Mouse (Mus musculus): ENCODE measurements around the gene Zfp354c. TPM values are rescaled to one million over a fixed set of nuclear protein-coding genes. Genes with fewer than 3 reads are reported as not detected.
A peak's percentile ranks its signal among the peaks of the same experiment; 100 is the strongest.

The Zfp354c gene
- polyA plus RNA-seq, 1 experiment from 2014 or later, result 56.1 TPM

- H3K9ac ChIP-seq (replicated peaks), result no peak overlapping the region
- H3K4me1 ChIP-seq (replicated peaks), result no peaks in the 10 kb centered on the region
- no peaks in the 10 kb centered on the region for H3K27me3 ChIP-seq
- no peak overlapping the region for H3K4me2 ChIP-seq
- no peak overlapping the region for H3K27ac ChIP-seq
- no peak for ATAC-seq (ENCODE audit: insufficient number of reproducible peaks, insufficient read depth, low FRiP score, low TSS enrichment, low read depth)
- peaks cover 52% of the 10 kb centered on the region for H3K9me3 ChIP-seq
- H3K4me3 ChIP-seq (replicated peaks), result no peak overlapping the region
- 96% methylated on average over 4 of the region's 4 CpGs for WGBS
- H3K36me3 ChIP-seq, result peaks cover 96% of the 10 kb centered on the region
Observed at GRCm38 (mm10) chr11:50814233-50814632, 13.3 kb downstream of the Zfp354c start.

- no peak overlapping the region for H3K9ac ChIP-seq (replicated peaks)
- H3K27me3 ChIP-seq, result no peaks in the 10 kb centered on the region
- H3K4me3 ChIP-seq (replicated peaks), result no peak overlapping the region
- no peak for ATAC-seq (ENCODE audit: insufficient number of reproducible peaks, insufficient read depth, low FRiP score, low TSS enrichment, low read depth)
- H3K4me1 ChIP-seq (replicated peaks), result no peaks in the 10 kb centered on the region
- H3K4me2 ChIP-seq, result no peak overlapping the region
- H3K36me3 ChIP-seq, result no peaks in the 10 kb centered on the region
- H3K9me3 ChIP-seq, result no peaks in the 10 kb centered on the region
- no peak overlapping the region for H3K27ac ChIP-seq
Observed at GRCm38 (mm10) chr11:50798836-50799235, 28.7 kb downstream of the Zfp354c start.

GRCm38 (mm10) chr11:50797674-50798073 is 29.9 kb downstream of the Zfp354c start:
- no peaks in the 10 kb centered on the region for H3K4me1 ChIP-seq (replicated peaks)
- no peak overlapping the region for H3K4me2 ChIP-seq
- H3K9ac ChIP-seq (replicated peaks), result no peak overlapping the region
- no peak overlapping the region for H3K4me3 ChIP-seq (replicated peaks)
- no peak for ATAC-seq (ENCODE audit: insufficient number of reproducible peaks, insufficient read depth, low FRiP score, low TSS enrichment, low read depth)
- no peak overlapping the region for H3K27ac ChIP-seq
- 55% methylated on average over 11 of the region's 11 CpGs for WGBS
- H3K36me3 ChIP-seq, result no peaks in the 10 kb centered on the region
- no peaks in the 10 kb centered on the region for H3K9me3 ChIP-seq
- no peaks in the 10 kb centered on the region for H3K27me3 ChIP-seq

- no peaks in the 10 kb centered on the region for H3K27me3 ChIP-seq
- no peak overlapping the region for H3K27ac ChIP-seq
- WGBS, result 92% methylated on average over 1 of the region's 1 CpGs
Observed at GRCm38 (mm10) chr11:50771006-50771405, 56.5 kb downstream of the Zfp354c start.

GRCm38 (mm10) chr11:50768995-50769749 is 58.4 kb downstream of the Zfp354c start:
- Histone ChIP-seq H3K36me3 (no peaks in the 10 kb centered on the region), H3K4me1 (replicated peaks) (0 out of 2 replicates have a peak, but pooled peaks cover 6% of the 10 kb centered on the region), H3K9me3 (no peaks in the 10 kb centered on the region), H3K27ac (no peak overlapping the region), H3K4me3 (replicated peaks) (peak overlapping the region; percentile 24), H3K4me2 (peak overlapping the region; percentile 53), H3K27me3 (no peaks in the 10 kb centered on the region), H3K9ac (replicated peaks) (0 out of 2 replicates have a peak overlapping the region, but pooled peaks have one; percentile 1)
- ATAC-seq (ENCODE audit: insufficient number of reproducible peaks, insufficient read depth, low FRiP score, low TSS enrichment, low read depth), result peak; percentile 90
- WGBS, result 13% methylated on average over 14 of the region's 14 CpGs

More at GRCm38 (mm10) chr11:50771006-50771405, 56.5 kb downstream of the Zfp354c start:
- ATAC-seq (ENCODE audit: insufficient number of reproducible peaks, insufficient read depth, low FRiP score, low TSS enrichment, low read depth), result no peak
- H3K36me3 ChIP-seq, result no peaks in the 10 kb centered on the region
- H3K4me2 ChIP-seq, result no peak overlapping the region
- no peak overlapping the region for H3K9ac ChIP-seq (replicated peaks)
- no peaks in the 10 kb centered on the region for H3K4me1 ChIP-seq (replicated peaks)
- H3K4me3 ChIP-seq (replicated peaks), result no peak overlapping the region
- H3K9me3 ChIP-seq, result no peaks in the 10 kb centered on the region

GRCm38 (mm10) chr11:50767039-50767438 is 60.5 kb downstream of the Zfp354c start:
- no peak overlapping the region for H3K4me2 ChIP-seq
- WGBS, result 22% methylated on average over 4 of the region's 4 CpGs
- H3K9me3 ChIP-seq, result no peaks in the 10 kb centered on the region
- ATAC-seq (ENCODE audit: insufficient number of reproducible peaks, insufficient read depth, low FRiP score, low TSS enrichment, low read depth), result no peak
- 0 out of 2 replicates have a peak, but pooled peaks cover 6% of the 10 kb centered on the region for H3K4me1 ChIP-seq (replicated peaks)
- H3K27ac ChIP-seq, result no peak overlapping the region
- H3K9ac ChIP-seq (replicated peaks), result no peak overlapping the region
- no peaks in the 10 kb centered on the region for H3K36me3 ChIP-seq
- no peaks in the 10 kb centered on the region for H3K27me3 ChIP-seq
- no peak overlapping the region for H3K4me3 ChIP-seq (replicated peaks)

GRCm38 (mm10) chr11:50766461-50766860 is 61.1 kb downstream of the Zfp354c start:
- H3K9ac ChIP-seq (replicated peaks), result no peak overlapping the region
- no peak overlapping the region for H3K27ac ChIP-seq
- H3K4me2 ChIP-seq, result no peak overlapping the region
- H3K4me3 ChIP-seq (replicated peaks), result no peak overlapping the region
- 0 out of 2 replicates have a peak, but pooled peaks cover 6% of the 10 kb centered on the region for H3K4me1 ChIP-seq (replicated peaks)
- WGBS, result 93% methylated on average over 7 of the region's 7 CpGs
- no peaks in the 10 kb centered on the region for H3K27me3 ChIP-seq
- no peaks in the 10 kb centered on the region for H3K9me3 ChIP-seq
- no peaks in the 10 kb centered on the region for H3K36me3 ChIP-seq
- no peak for ATAC-seq (ENCODE audit: insufficient number of reproducible peaks, insufficient read depth, low FRiP score, low TSS enrichment, low read depth)

Other genes starting within 250 kb of the Zfp354c start
- gene Adamts2, start 225.6 kb downstream of the Zfp354c start, polyA plus RNA-seq (2016; fragmentation: Nextera tagmentation; extraction: Ambion mirVana), result 2.8 and 3.0 TPM in 2 replicates
- gene Zfp879, start 13.8 kb upstream of the Zfp354c start, polyA plus RNA-seq (2016; fragmentation: Nextera tagmentation; extraction: Ambion mirVana), result 1.2 TPM in 2 replicates
- 0.05 TPM in 1 of 2 replicates, not detected in the other for gene Grm6, start 23.0 kb upstream of the Zfp354c start, polyA plus RNA-seq (2016; fragmentation: Nextera tagmentation; extraction: Ambion mirVana)
- 14.3 and 15.1 TPM in 2 replicates for gene Zfp454, start 59.9 kb upstream of the Zfp354c start, polyA plus RNA-seq (2016; fragmentation: Nextera tagmentation; extraction: Ambion mirVana)
- 16.0 and 16.5 TPM in 2 replicates for gene Zfp2, start 88.4 kb upstream of the Zfp354c start, polyA plus RNA-seq (2016; fragmentation: Nextera tagmentation; extraction: Ambion mirVana)
- gene Zfp354b, start 103.9 kb upstream of the Zfp354c start, polyA plus RNA-seq (2016; fragmentation: Nextera tagmentation; extraction: Ambion mirVana), result 1.4 and 1.8 TPM in 2 replicates
- gene 4933414I15Rik, start 116.0 kb upstream of the Zfp354c start, polyA plus RNA-seq (2016; fragmentation: Nextera tagmentation; extraction: Ambion mirVana), result not detected in 2 replicates
- gene Prop1, start 126.0 kb upstream of the Zfp354c start, polyA plus RNA-seq (2016; fragmentation: Nextera tagmentation; extraction: Ambion mirVana), result not detected in 2 replicates
- not detected in 2 replicates for gene Olfr1378, start 138.8 kb upstream of the Zfp354c start, polyA plus RNA-seq (2016; fragmentation: Nextera tagmentation; extraction: Ambion mirVana)
- gene Olfr1377, start 154.2 kb upstream of the Zfp354c start, polyA plus RNA-seq (2016; fragmentation: Nextera tagmentation; extraction: Ambion mirVana), result not detected in 2 replicates
- gene Olfr51, start 175.9 kb upstream of the Zfp354c start, polyA plus RNA-seq (2016; fragmentation: Nextera tagmentation; extraction: Ambion mirVana), result not detected in 2 replicates
- gene Olfr54, start 186.5 kb upstream of the Zfp354c start, polyA plus RNA-seq (2016; fragmentation: Nextera tagmentation; extraction: Ambion mirVana), result not detected in 2 replicates
- not detected in 2 replicates for gene Olfr1375, start 220.4 kb upstream of the Zfp354c start, polyA plus RNA-seq (2016; fragmentation: Nextera tagmentation; extraction: Ambion mirVana)
- 9.8 and 10.3 TPM in 2 replicates for gene Zfp354a, start 231.5 kb upstream of the Zfp354c start, polyA plus RNA-seq (2016; fragmentation: Nextera tagmentation; extraction: Ambion mirVana)